Mouse (Mus musculus) G1E (cell line): Measurements from ENCODE around the gene Rel. TPM values are rescaled to one million over a fixed set of nuclear protein-coding genes. Genes with fewer than 3 reads are reported as not detected.
"Not testable (repeated sequence)": the region's sequence is repeated elsewhere in the genome, so short reads cannot be mapped to it uniquely, and the experiment has no call there.

ENCODE experiments used
- ATAC-seq: 2 replicates; pipeline ENCODE4 v1.8.0; 2016; ENCODE audit warnings: mild to moderate bottlenecking; ENCODE audit not compliant: insufficient number of reproducible peaks, poor library complexity, low FRiP score, severe bottlenecking; ENCODE audit errors: extremely low read depth
- DNase-seq: peaks from one replicate; pipeline ENCODE4 v3.0.0; 2012; ENCODE audit warnings: low spot score
- H3K27me3 ChIP-seq: 2 replicates; pipeline ENCODE4 v1.6.1; 2012; ENCODE audit warnings: mild to moderate bottlenecking, low read length, inconsistent platforms; ENCODE audit not compliant: insufficient read depth
- H3K36me3 ChIP-seq: replicated peaks from 2 replicates; pipeline ENCODE3; 2012; ENCODE audit warnings: mild to moderate bottlenecking, inconsistent platforms
- H3K4me1 ChIP-seq: 2 replicates; pipeline ENCODE4 v1.6.1; 2012; ENCODE audit warnings: low read depth, low read length, inconsistent platforms, mixed read lengths; ENCODE audit not compliant: insufficient read depth
- H3K4me3 ChIP-seq: 2 replicates; pipeline ENCODE4 v1.5.1; 2012; ENCODE audit warnings: low read depth, mild to moderate bottlenecking, inconsistent platforms, low read length, moderate library complexity, mixed read lengths
- H3K9me3 ChIP-seq: replicated peaks from 2 replicates; pipeline ENCODE4 v1.6.1; 2012; ENCODE audit warnings: inconsistent platforms
- CTCF ChIP-seq: IDR thresholded peaks from 2 replicates; pipeline ENCODE4 v1.5.1; 2012; ENCODE audit warnings: low read depth, low read length, inconsistent platforms, mixed read lengths
- GATA1 ChIP-seq: IDR thresholded peaks from 2 replicates; pipeline ENCODE4 v1.6.1; 2012; ENCODE audit warnings: borderline replicate concordance, low read length, inconsistent platforms, mixed read lengths
- GATA2 ChIP-seq: IDR thresholded peaks from 2 replicates; pipeline ENCODE4 v1.6.1; 2012; ENCODE audit warnings: low read depth, low read length, inconsistent platforms, borderline replicate concordance
- POLR2AphosphoS5 ChIP-seq: IDR thresholded peaks from 2 replicates; pipeline ENCODE4 v1.6.1; 2012; ENCODE audit warnings: low read depth, low read length, inconsistent platforms; ENCODE audit not compliant: insufficient replicate concordance
- TAL1 ChIP-seq: conservative IDR thresholded peaks from 2 replicates; pipeline ENCODE4 v1.6.1; 2012; ENCODE audit warnings: low read depth, low read length, inconsistent platforms, mixed read lengths
- polyA plus RNA-seq: library from polyadenylated mRNA; stranded (reverse); fragments of >175 nt; gene quantifications from 2 replicates; pipeline ENCODE4 v1.2.3, GENCODE M21; 2012
- total RNA-seq, 2 experiments: library from RNA; stranded (forward) in 1 of 2; stranded (reverse) in 1 of 2; fragments of 200-1000 nt in 1 of 2; fragments of >200 nt in 1 of 2; fragmentation: Nextera tagmentation in 1 of 2; gene quantifications; 2 replicates each; pipeline ENCODE4 v1.2.3; 2014 to 2017

Gene Rel
- total and polyA plus RNA-seq, 3 experiments, result 0.60 to 18.0 (median 7.4) TPM

GRCm38 (mm10) chr11:23771507-23772097 lies 832 bp upstream of the Rel start:
- ATAC-seq, result no peak
- DNase-seq, result no peak

GRCm38 (mm10) chr11:23770510-23770759 lies 335 bp downstream of the Rel start:
- DNase-seq (no peak), ATAC-seq (no peak)
- H3K27me3 ChIP-seq, result peaks cover 6% of the 10 kb centered on the region; the same call in 1 of the 2 replicates
- H3K9me3 ChIP-seq, result peaks cover 4% of the 10 kb centered on the region
- TF ChIP-seq GATA1 (no peak), POLR2AphosphoS5 (no peak), GATA2 (no peak)
- no peaks in the 10 kb centered on the region for H3K36me3 ChIP-seq
- peaks cover 20% of the 10 kb centered on the region for H3K4me1 ChIP-seq
- peak overlapping the region; percentile 88 for H3K4me3 ChIP-seq

More at GRCm38 (mm10) chr11:23771507-23772097, 832 bp upstream of the Rel start:
- no peaks in the 10 kb centered on the region for H3K36me3 ChIP-seq
- peaks cover 4% of the 10 kb centered on the region for H3K9me3 ChIP-seq
- no peak for TF ChIP-seq POLR2AphosphoS5
- no peak for TF ChIP-seq GATA1
- H3K4me3 ChIP-seq, result peak overlapping the region; percentile 88
- H3K27me3 ChIP-seq, result peaks cover 6% of the 10 kb centered on the region; the same call in 1 of the 2 replicates
- peaks cover 20% of the 10 kb centered on the region for H3K4me1 ChIP-seq

- peaks cover 20% of the 10 kb centered on the region for H3K4me1 ChIP-seq
- no peak for TF ChIP-seq GATA1
- no peak for TF ChIP-seq POLR2AphosphoS5
- no peak for TF ChIP-seq TAL1
- no peak for TF ChIP-seq CTCF
- no peak for TF ChIP-seq GATA2
- DNase-seq (peak; percentile 10), ATAC-seq (peak; percentile 32; the same call in 1 of the 2 replicates)
- peak overlapping the region; percentile 88 for H3K4me3 ChIP-seq
- H3K36me3 ChIP-seq, result no peaks in the 10 kb centered on the region
- peaks cover 4% of the 10 kb centered on the region; the same call in 1 of the 2 replicates for H3K27me3 ChIP-seq
- peaks cover 4% of the 10 kb centered on the region for H3K9me3 ChIP-seq
These were observed 872 bp downstream of the Rel start for GRCm38 (mm10) chr11:23769686-23770509.

GRCm38 (mm10) chr11:23769033-23769432 lies 1.7 kb downstream of the Rel start:
- DNase-seq (no peak), ATAC-seq (no peak)
- no peaks in the 10 kb centered on the region for H3K36me3 ChIP-seq
- peaks cover 3% of the 10 kb centered on the region; the same call in 1 of the 2 replicates for H3K27me3 ChIP-seq
- TF ChIP-seq GATA1 (no peak), CTCF (no peak), POLR2AphosphoS5 (no peak), TAL1 (no peak), GATA2 (no peak)
- H3K9me3 ChIP-seq, result peaks cover 4% of the 10 kb centered on the region
- H3K4me1 ChIP-seq, result peaks cover 20% of the 10 kb centered on the region
- H3K4me3 ChIP-seq, result no peak overlapping the region

GRCm38 (mm10) chr11:23767928-23768327 lies 2.8 kb downstream of the Rel start:
- DNase-seq, result no peak
- H3K27me3 ChIP-seq, result no peaks in the 10 kb centered on the region

GRCm38 (mm10) chr11:23767369-23767768 lies 3.4 kb downstream of the Rel start:
- not testable (repeated sequence) for H3K4me3 ChIP-seq, ATAC-seq

More at GRCm38 (mm10) chr11:23767928-23768327, 2.8 kb downstream of the Rel start:
- ATAC-seq, result no peak
- H3K9me3 ChIP-seq, result no peaks in the 10 kb centered on the region
- peaks cover 20% of the 10 kb centered on the region for H3K4me1 ChIP-seq
- TF ChIP-seq GATA2 (no peak), POLR2AphosphoS5 (no peak), CTCF (no peak), TAL1 (no peak), GATA1 (no peak)
- H3K36me3 ChIP-seq, result no peaks in the 10 kb centered on the region
- H3K4me3 ChIP-seq, result no peak overlapping the region

GRCm38 (mm10) chr11:23762635-23763034 lies 8.1 kb downstream of the Rel start:
- TF ChIP-seq TAL1 (no peak), CTCF (no peak), GATA1 (no peak), GATA2 (no peak), POLR2AphosphoS5 (no peak)
- Histone ChIP-seq H3K4me3 (no peak overlapping the region), H3K9me3 (no peaks in the 10 kb centered on the region), H3K4me1 (no peaks in the 10 kb centered on the region), H3K36me3 (no peaks in the 10 kb centered on the region), H3K27me3 (no peaks in the 10 kb centered on the region)
- ATAC-seq (no peak), DNase-seq (no peak)

More at GRCm38 (mm10) chr11:23767369-23767768, 3.4 kb downstream of the Rel start:
- not testable (repeated sequence) for DNase-seq, H3K9me3 ChIP-seq, H3K27me3 ChIP-seq, H3K36me3 ChIP-seq
- peaks cover 20% of the 10 kb centered on the region for H3K4me1 ChIP-seq
